Mouse (Mus musculus) neural tube, embryonic 10.5 days (tissue): ENCODE data around the gene Acot8.

Experiments
- DNase-seq: peaks from one replicate; pipeline ENCODE4 v3.0.0-alpha.2; 2017; ENCODE audit warnings: low spot score; ENCODE audit errors: extremely low spot score

The Acot8 gene

GRCm38 (mm10) chr2:164757841-164758240 lies 46.8 kb downstream of the Acot8 start:
- no peak for DNase-seq

GRCm38 (mm10) chr2:164754800-164755199 lies 49.9 kb downstream of the Acot8 start:
- no peak for DNase-seq

- DNase-seq: no peak
These were observed 50.6 kb downstream of the Acot8 start for GRCm38 (mm10) chr2:164754105-164754504.

- no peak for DNase-seq
These were observed 52.2 kb downstream of the Acot8 start for GRCm38 (mm10) chr2:164752454-164752853.

GRCm38 (mm10) chr2:164748991-164749390 lies 55.7 kb downstream of the Acot8 start:
- DNase-seq: no peak

- no peak for DNase-seq
These were observed 56.5 kb downstream of the Acot8 start for GRCm38 (mm10) chr2:164748191-164748590.

GRCm38 (mm10) chr2:164746693-164747092 lies 58.0 kb downstream of the Acot8 start:
- DNase-seq: no peak

- peak; percentile 96 for DNase-seq
These were observed 58.7 kb downstream of the Acot8 start, which contains the start of the genes Wfdc3 and Dnttip1 for GRCm38 (mm10) chr2:164745843-164746479. Gene Wfdc3, minus strand, starts transcription at chr2:164745931. Gene Dnttip1, plus strand, starts transcription at chr2:164745983.

GRCm38 (mm10) chr2:164744987-164745386 lies 59.7 kb downstream of the Acot8 start:
- no peak for DNase-seq
